Mouse (Mus musculus): ENCODE measurements at regions not wholly inside any gene's neighbourhood (a gene's known extent, or its start where the extent isn't known, plus 50 kb on each side); places are given as distances from the start of the nearest gene placed in this dataset.

DNA sequence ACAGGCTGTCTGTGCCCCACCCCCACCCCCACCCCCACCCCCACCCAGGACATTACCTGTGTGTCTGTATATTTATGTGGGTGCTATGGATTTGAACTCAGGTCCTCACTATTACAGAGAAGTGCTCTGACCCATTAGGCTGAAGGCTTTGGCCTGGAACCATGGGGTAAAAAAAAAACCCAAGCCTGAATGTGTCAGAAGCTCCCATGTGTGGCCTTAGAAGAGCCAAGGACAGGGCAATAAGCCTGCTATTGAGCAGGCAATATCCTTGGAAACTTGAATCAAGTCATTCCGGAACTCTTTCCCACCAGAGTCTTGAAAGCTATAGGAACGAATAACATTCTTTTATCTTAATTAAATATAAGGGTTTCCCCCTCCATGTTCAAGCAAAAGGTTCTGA is 347.2 kb downstream of the Prdm2 start:
- TF ChIP-seq POLR2A (IDR thresholded peaks at IDR 0.05; ENCODE audit: low read depth, low read length) = no peak
- no peak for TF ChIP-seq CTCF (conservative IDR thresholded peaks at IDR 0.05; ENCODE audit: insufficient read depth, insufficient read length, low read depth, low read length)
- no peak overlapping the region for H3K27ac ChIP-seq (ENCODE audit: insufficient read depth, low read depth, low read length)
- no peaks in the 10 kb centered on the region for H3K36me3 ChIP-seq (ENCODE audit: control insufficient read depth, insufficient read depth, low read length)
- no peaks in the 10 kb centered on the region for H3K27me3 ChIP-seq (replicated peaks; ENCODE audit: control insufficient read depth, insufficient read depth, low read length)
- no peak overlapping the region for H3K4me3 ChIP-seq (ENCODE audit: insufficient read depth, low read depth, low read length)
- DNase-seq = no peak
- H3K4me1 ChIP-seq (ENCODE audit: control insufficient read depth, insufficient read depth, low read length) = no peaks in the 10 kb centered on the region
- WGBS = 89% methylated on average over 2 of the region's 2 CpGs

DNA sequence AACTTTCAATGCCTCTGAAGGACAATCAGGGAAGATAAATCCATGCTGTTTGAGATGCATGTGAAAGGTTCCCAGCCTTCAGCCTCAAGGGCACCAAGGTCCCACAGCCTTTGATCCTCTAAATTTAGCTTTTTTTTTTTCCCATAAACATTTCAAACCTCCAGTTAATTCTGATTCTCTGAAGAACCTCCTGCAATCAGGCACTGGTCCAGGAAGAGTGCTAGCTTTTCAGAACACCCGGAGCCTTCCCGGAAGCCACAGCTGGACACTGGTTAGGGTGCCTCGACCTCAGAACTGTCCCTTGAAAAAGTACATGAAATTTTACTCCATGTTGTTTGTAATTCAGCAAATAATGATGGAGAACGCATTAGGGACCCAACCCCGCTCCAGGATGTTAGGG is 348.9 kb downstream of the Prdm2 start:
- WGBS = 71% methylated on average over 5 of the region's 5 CpGs

DNA sequence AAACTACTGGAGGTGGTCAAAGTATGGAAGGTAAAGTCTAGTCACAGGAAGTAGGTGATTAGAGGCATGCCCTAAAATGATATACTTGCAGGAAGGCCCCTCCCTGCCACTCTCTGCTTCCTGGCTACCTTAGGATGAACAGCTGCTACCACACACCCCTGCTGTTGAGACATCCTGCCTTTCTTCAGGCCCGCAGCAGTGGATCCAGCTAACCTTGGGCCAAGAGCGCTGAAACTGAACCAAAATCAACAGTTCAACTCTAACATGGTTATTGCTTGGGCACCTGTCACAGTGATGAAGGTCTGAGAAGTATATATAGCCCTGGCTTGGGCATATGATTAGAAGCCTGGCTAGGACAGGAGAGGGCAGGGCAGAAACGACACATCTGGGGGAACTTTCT is 352.4 kb downstream of the Prdm2 start:
- H3K4me1 ChIP-seq (ENCODE audit: control insufficient read depth, insufficient read depth, low read length) = no peaks in the 10 kb centered on the region
- no peak overlapping the region for H3K27ac ChIP-seq (ENCODE audit: insufficient read depth, low read depth, low read length)
- TF ChIP-seq POLR2A (IDR thresholded peaks at IDR 0.05; ENCODE audit: low read depth, low read length) = no peak
- TF ChIP-seq CTCF (conservative IDR thresholded peaks at IDR 0.05; ENCODE audit: insufficient read depth, insufficient read length, low read depth, low read length) = no peak

More for the DNA sequence above, 348.9 kb downstream of the Prdm2 start:
- Histone ChIP-seq H3K4me3 (ENCODE audit: insufficient read depth, low read depth, low read length) (no peak overlapping the region), H3K4me1 (ENCODE audit: control insufficient read depth, insufficient read depth, low read length) (no peaks in the 10 kb centered on the region), H3K27me3 (replicated peaks; ENCODE audit: control insufficient read depth, insufficient read depth, low read length) (no peaks in the 10 kb centered on the region), H3K27ac (ENCODE audit: insufficient read depth, low read depth, low read length) (no peak overlapping the region), H3K36me3 (ENCODE audit: control insufficient read depth, insufficient read depth, low read length) (no peaks in the 10 kb centered on the region)
- peak; percentile 30 for DNase-seq
- TF ChIP-seq POLR2A (IDR thresholded peaks at IDR 0.05; ENCODE audit: low read depth, low read length) (no peak), CTCF (conservative IDR thresholded peaks at IDR 0.05; ENCODE audit: insufficient read depth, insufficient read length, low read depth, low read length) (no peak)

DNA sequence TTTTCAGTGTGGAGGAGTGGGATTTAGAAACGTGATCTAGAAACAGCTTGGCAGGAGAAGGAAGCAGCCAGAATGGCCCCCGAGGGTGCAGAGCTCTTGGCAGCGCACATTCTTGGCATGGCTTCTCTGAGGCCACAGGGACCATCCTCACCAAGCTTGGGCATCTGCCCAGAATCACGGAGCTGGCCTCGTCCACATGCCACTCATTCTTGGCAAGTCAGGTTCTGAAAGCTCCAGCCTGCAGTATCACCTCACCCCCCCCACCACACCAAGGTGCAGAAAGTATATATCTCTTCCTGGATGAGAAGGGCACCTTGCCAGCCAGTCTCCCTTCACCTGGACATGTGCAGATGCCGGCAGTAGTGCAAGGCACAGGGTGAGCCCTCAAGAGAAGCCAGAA is 356.2 kb downstream of the Prdm2 start:
- 20% methylated on average over 6 of the region's 6 CpGs for WGBS
- no peak overlapping the region for H3K27ac ChIP-seq (ENCODE audit: insufficient read depth, low read depth, low read length)
- no peaks in the 10 kb centered on the region for H3K27me3 ChIP-seq (replicated peaks; ENCODE audit: control insufficient read depth, insufficient read depth, low read length)
- H3K4me1 ChIP-seq (ENCODE audit: control insufficient read depth, insufficient read depth, low read length) = no peaks in the 10 kb centered on the region
- DNase-seq = peak; percentile 68
- H3K4me3 ChIP-seq (ENCODE audit: insufficient read depth, low read depth, low read length) = no peak overlapping the region
- TF ChIP-seq POLR2A (IDR thresholded peaks at IDR 0.05; ENCODE audit: low read depth, low read length) = no peak
- TF ChIP-seq CTCF (conservative IDR thresholded peaks at IDR 0.05; ENCODE audit: insufficient read depth, insufficient read length, low read depth, low read length) = no peak
- no peaks in the 10 kb centered on the region for H3K36me3 ChIP-seq (ENCODE audit: control insufficient read depth, insufficient read depth, low read length)

More for the DNA sequence above, 352.4 kb downstream of the Prdm2 start:
- DNase-seq = no peak
- Histone ChIP-seq H3K4me3 (ENCODE audit: insufficient read depth, low read depth, low read length) (no peak overlapping the region), H3K27me3 (replicated peaks; ENCODE audit: control insufficient read depth, insufficient read depth, low read length) (no peaks in the 10 kb centered on the region), H3K36me3 (ENCODE audit: control insufficient read depth, insufficient read depth, low read length) (no peaks in the 10 kb centered on the region)
- 81% methylated on average over 3 of the region's 3 CpGs for WGBS

DNA sequence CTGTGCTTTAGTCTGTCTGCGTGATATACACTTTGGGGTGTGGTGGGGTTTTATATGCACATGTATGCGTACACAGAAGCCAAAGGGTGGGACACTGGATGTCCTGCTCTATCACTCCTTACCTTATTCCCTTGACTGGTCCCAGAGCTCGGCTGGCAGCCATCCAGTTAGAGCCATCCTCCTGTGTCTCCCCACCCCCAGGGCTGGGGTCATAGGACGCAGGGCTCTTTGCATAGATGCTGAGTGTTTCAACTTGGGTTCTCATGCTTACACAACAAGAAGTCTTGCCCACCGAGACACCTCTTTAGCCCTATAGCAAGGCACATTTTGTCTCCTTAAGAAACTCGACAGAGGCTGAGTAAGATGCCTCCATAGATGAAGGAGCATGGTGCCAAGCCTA is 357.2 kb downstream of the Prdm2 start:
- TF ChIP-seq CTCF (conservative IDR thresholded peaks at IDR 0.05; ENCODE audit: insufficient read depth, insufficient read length, low read depth, low read length) (no peak), POLR2A (IDR thresholded peaks at IDR 0.05; ENCODE audit: low read depth, low read length) (no peak)

DNA sequence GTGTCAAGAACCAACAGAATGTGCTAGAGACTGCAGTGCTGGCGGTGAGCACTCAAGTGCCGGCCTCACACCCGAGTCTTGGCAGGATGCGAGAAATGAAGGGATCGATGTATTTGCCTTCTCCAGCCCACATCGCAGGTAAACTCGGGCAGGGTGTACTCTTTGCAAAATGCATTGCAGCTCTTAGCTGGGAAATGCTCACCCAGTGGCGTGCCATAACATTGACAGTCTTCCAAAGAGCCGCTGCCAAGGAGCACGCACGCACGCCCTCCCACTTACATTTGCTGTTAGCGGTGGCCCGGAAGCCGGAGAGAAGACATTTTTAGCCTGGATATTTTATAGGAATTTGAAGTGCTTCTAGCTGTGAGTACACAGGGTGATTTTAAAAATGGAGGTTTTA is 358.9 kb downstream of the Prdm2 start:
- H3K27me3 ChIP-seq (replicated peaks; ENCODE audit: control insufficient read depth, insufficient read depth, low read length) = no peaks in the 10 kb centered on the region
- no peaks in the 10 kb centered on the region for H3K36me3 ChIP-seq (ENCODE audit: control insufficient read depth, insufficient read depth, low read length)
- no peak for DNase-seq
- no peaks in the 10 kb centered on the region for H3K4me1 ChIP-seq (ENCODE audit: control insufficient read depth, insufficient read depth, low read length)
- no peak for TF ChIP-seq CTCF (conservative IDR thresholded peaks at IDR 0.05; ENCODE audit: insufficient read depth, insufficient read length, low read depth, low read length)
- no peak for TF ChIP-seq POLR2A (IDR thresholded peaks at IDR 0.05; ENCODE audit: low read depth, low read length)
- no peak overlapping the region for H3K4me3 ChIP-seq (ENCODE audit: insufficient read depth, low read depth, low read length)
- H3K27ac ChIP-seq (ENCODE audit: insufficient read depth, low read depth, low read length) = no peak overlapping the region
- 93% methylated on average over 15 of the region's 15 CpGs for whole genome bisulfite sequencing

More for the DNA sequence above, 357.2 kb downstream of the Prdm2 start:
- Histone ChIP-seq H3K36me3 (ENCODE audit: control insufficient read depth, insufficient read depth, low read length) (no peaks in the 10 kb centered on the region), H3K4me1 (ENCODE audit: control insufficient read depth, insufficient read depth, low read length) (no peaks in the 10 kb centered on the region), H3K27me3 (replicated peaks; ENCODE audit: control insufficient read depth, insufficient read depth, low read length) (no peaks in the 10 kb centered on the region), H3K27ac (ENCODE audit: insufficient read depth, low read depth, low read length) (no peak overlapping the region), H3K4me3 (ENCODE audit: insufficient read depth, low read depth, low read length) (no peak overlapping the region)
- 85% methylated on average over 6 of the region's 6 CpGs for WGBS
- DNase-seq = no peak

DNA sequence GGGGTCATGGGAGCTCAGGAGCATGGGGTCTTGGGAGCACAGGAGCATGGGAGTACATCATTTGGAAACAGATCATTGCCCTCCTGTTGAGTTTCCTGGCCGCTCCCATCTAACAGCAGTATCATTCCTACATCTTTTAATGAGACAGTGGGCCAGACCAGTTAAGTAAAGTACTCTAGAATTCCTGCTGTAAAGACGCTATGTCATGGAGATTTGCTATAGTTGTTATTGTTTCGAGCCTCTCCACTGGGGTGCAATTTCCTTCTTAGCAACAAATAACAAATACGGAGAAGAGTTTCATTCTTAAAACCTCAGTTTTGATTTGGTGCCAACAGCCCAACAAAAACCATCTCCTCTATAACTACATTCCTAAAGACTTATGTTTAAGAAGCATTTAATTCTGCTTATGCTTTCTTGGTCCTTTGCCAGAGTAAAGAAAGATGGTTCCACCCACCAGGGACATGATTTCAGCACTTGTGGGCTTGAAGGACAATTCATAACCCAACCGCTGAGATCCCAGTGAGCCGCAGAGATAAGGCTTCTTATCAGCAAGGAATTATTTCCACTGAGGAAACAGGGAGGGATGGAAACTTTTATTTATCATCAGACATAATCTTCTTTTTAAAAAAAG is 367.6 kb downstream of the Prdm2 start:
- no peak overlapping the region for H3K27ac ChIP-seq (ENCODE audit: insufficient read depth, low read depth, low read length)
- no peaks in the 10 kb centered on the region for H3K4me1 ChIP-seq (ENCODE audit: control insufficient read depth, insufficient read depth, low read length)
- no peak overlapping the region for H3K4me3 ChIP-seq (ENCODE audit: insufficient read depth, low read depth, low read length)
- peak; percentile 4 for DNase-seq
- H3K36me3 ChIP-seq (ENCODE audit: control insufficient read depth, insufficient read depth, low read length) = no peaks in the 10 kb centered on the region
- H3K27me3 ChIP-seq (replicated peaks; ENCODE audit: control insufficient read depth, insufficient read depth, low read length) = no peaks in the 10 kb centered on the region; the same call in 1 of the 2 replicates
- TF ChIP-seq CTCF (conservative IDR thresholded peaks at IDR 0.05; ENCODE audit: insufficient read depth, insufficient read length, low read depth, low read length) (no peak), POLR2A (IDR thresholded peaks at IDR 0.05; ENCODE audit: low read depth, low read length) (no peak)
- WGBS = 63% methylated on average over 6 of the region's 6 CpGs
